Mouse (Mus musculus) layer of hippocampus, postnatal 25 days (tissue): Measurements from ENCODE around the gene Alk. TPM values are rescaled to one million over a fixed set of nuclear protein-coding genes. Genes with fewer than 3 reads are reported as not detected.
A peak's percentile ranks its signal among the peaks of the same experiment; 100 is the strongest.

Experiments used
- DNase-seq, 2 experiments: peaks; one replicate each; pipeline ENCODE4 v3.0.0; 2022; ENCODE audit warnings: mixed read lengths in 2 of 2, low spot score in 1 of 2; ENCODE audit errors: extremely low spot score in 1 of 2
- total RNA-seq, 2 experiments: library from RNA; stranded (reverse); gene quantifications; 2 replicates each; pipeline ENCODE4 v1.2.3; 2021

Alk gene
- total RNA-seq: 1 to 10 TPM; 5.8 to 6.1 TPM

GRCm38 (mm10) chr17:72604610-72604980, at the start of gene Alk:
Alk (minus strand) TSS chr17:72604627.
- DNase-seq: peak; percentile 68 to 75

DNA sequence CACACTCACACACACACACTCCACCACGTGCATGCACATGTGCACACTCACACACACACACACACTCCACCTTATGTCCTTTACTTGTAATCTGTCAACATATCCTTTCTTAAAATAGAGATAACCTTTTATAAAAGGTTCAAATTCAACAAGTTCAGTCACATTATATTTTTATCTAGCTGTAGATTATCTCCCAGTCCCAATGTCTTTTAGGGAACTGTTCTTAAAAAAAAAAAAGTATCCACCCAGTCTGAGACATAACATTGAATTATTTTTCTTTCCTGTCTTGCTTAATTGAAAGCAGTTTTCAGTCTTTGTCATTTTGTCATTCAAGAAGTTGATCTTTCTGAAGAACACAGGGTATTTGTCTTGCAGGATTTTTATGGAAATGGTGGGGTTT, 48.4 kb upstream of the Alk start:
- DNase-seq: no peak

DNA sequence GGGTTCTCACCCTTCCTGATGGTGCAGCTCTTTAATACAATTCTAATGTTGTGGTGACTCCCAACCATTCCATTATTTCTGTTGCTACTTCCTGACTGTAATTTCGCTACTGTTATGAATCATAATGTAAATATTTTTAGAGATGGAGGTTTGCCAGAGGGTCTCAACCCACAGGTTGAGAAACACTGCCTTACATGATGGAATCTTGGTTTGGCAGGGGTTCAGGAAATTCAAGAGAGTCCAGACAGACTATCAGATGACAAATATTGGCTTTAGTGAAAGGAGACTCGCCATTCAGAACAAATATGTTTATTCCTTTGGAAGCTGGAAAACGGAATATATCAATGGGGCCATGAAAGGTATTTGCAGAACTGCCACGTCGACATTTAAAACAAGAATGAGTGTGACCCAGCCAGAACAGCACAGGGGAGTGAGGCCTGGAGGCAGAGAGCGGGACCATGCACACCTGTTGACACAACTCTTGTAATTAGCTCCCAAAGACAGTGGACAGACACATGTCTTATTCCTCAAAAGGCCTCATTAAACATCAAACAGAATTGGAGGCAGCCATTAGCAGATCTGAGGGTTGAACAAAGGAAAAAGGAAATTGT, 44.3 kb upstream of the Alk start:
- DNase-seq: no peak

GRCm38 (mm10) chr17:72646167-72646566, 41.7 kb upstream of the Alk start:
- DNase-seq: no peak

- DNase-seq: no peak
Observed at GRCm38 (mm10) chr17:72640095-72640494, 35.7 kb upstream of the Alk start.

GRCm38 (mm10) chr17:72639400-72639799, 35.0 kb upstream of the Alk start:
- DNase-seq: no peak

DNA sequence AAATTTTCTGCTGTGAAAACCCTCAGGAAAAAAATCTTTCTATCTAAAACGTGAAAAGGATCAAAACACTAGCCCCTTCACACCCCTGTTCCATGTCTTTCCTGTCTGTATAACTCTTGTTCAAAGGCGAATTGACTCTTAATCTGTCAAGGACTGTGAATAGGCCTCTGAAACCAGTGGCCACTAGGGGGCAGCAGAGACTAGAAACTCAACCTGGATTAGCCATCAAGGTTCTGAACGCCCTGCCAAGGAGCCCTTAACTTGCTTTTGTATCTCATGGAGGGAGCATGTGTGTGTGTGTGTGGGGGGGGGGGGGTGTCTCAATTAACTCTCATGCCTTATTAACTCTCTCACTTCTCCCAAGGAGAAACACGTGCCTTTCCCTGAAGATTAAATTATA, 1.8 kb upstream of the Alk start:
- peak; percentile 87 to 100 for DNase-seq

GRCm38 (mm10) chr17:72603886-72604609, 379 bp downstream of the Alk start:
- no peak for DNase-seq

DNA sequence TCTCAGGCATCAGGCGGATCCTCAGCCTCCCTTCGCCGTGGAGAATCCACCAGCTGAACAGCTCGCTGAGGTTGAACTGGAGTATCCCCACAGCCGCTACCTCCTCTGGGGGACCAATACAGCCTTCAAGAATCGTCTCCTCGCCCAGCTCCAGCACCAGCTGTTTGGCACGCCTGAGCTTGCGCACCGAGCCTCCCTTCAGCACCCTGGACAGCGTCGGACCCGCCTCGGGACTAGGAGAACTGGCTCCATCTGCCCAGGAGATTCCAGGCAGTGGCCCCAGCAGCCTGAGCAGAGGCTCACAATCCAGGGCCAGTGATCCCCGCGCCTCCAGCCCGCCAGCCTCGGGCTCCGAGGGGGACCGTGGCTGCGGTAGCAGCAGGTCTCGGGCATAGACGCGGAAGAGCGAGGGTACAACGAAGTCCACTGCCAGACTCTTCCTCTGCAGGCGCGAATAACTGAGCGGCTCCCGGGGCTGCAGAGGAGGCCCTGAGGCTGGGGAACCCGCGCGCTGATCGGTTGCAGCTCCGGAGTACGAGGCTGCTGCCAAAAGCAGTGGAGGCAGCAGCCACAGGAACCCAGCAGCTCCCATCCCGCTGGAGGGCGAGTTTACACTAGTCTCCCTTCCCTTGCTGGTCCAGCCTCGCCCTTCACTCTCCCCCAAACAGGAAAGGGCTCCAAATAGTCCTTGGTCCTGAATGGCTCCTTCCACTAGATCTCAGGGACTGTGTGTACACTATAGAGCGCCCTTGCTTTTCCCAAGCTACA, 1.1 kb downstream of the Alk start:
- peak; percentile 40 to 64 for DNase-seq

DNA sequence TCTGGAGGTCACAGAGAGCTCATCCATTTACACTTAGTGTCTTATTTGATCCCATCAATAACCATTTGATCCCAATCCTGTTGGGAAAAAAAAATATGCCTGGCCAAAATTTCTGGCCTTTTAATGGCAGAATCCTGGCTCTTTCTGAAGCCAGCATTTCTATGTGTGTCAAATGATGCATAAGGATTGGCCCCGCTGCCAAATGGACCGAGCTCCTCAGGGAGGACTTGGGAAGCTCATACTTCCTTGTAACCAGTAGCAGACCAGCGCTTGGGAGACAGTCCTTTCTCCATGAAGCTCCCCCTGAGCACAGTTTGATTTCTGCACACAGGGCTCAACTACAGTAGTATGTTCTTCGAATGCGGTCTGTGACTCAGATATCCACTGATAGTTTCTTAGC, 3.6 kb downstream of the Alk start:
- DNase-seq: no peak

GRCm38 (mm10) chr17:72587671-72588070, 16.8 kb downstream of the Alk start:
- no peak for DNase-seq

- peak in 1 of 2 experiments; percentile 12 for DNase-seq
Observed at GRCm38 (mm10) chr17:72580142-72580541, 24.3 kb downstream of the Alk start.

DNA sequence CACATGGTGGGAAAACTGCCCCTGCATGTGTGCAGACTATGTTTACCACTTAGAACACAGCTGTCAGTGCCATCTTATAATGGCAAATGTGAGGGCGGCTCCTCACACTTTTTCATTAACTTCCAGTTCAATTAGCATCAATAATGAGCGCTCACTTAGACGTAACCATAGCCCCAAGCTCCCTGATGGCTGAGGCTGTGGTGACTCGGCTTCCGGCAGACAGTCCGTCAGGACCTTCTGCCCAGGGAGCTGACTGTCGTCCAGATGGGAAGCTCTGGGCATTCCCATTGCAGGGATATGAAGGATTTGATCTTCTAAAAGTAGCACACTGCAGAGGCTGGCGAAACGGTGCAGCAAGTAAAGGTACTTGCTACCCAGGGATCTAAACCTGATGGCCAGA, 25.1 kb downstream of the Alk start:
- no peak for DNase-seq

DNA sequence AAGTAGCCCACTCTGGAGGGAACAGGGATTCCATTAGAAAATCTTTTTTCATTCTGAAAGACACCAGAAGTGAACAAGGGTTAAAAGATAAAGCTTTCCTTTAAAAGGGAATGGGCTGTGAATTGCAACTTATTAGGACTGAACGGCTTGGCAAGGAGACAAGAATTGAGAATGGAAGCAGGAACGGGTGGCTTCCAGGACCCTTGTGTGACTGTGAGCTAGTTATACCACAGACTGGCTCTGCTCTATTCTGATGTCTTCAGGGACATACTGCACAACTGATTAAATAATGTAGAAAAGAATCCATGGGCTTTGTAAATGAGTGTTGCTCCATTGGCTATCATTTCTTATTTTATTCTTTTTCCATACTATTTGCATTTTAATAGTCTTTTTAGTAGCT, 33.0 kb downstream of the Alk start:
- no peak for DNase-seq

GRCm38 (mm10) chr17:72569491-72569890, 34.9 kb downstream of the Alk start:
- no peak for DNase-seq

DNA sequence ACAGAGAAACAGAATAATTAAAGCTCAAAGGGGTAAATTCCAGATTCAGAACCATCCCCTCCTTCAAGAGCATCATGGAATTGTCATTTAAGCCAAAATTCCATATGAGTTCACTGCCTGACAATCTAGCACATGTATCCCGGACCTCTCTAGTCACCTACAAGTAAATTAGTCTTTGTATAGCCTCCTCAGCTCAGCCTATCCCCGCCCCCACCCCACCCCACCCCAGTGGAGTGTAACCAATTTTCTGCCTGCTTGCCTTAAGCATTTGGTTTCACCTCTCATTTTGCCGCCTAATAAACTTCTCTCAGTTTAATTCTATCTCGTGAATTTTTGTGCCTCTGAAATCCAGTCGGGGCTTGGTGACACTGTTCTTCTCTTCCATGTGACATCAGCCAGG, 41.0 kb downstream of the Alk start:
- DNase-seq: no peak

GRCm38 (mm10) chr17:72561471-72561870, 43.0 kb downstream of the Alk start:
- DNase-seq: no peak

- DNase-seq: no peak
Observed at GRCm38 (mm10) chr17:72560771-72561170, 43.7 kb downstream of the Alk start.

DNA sequence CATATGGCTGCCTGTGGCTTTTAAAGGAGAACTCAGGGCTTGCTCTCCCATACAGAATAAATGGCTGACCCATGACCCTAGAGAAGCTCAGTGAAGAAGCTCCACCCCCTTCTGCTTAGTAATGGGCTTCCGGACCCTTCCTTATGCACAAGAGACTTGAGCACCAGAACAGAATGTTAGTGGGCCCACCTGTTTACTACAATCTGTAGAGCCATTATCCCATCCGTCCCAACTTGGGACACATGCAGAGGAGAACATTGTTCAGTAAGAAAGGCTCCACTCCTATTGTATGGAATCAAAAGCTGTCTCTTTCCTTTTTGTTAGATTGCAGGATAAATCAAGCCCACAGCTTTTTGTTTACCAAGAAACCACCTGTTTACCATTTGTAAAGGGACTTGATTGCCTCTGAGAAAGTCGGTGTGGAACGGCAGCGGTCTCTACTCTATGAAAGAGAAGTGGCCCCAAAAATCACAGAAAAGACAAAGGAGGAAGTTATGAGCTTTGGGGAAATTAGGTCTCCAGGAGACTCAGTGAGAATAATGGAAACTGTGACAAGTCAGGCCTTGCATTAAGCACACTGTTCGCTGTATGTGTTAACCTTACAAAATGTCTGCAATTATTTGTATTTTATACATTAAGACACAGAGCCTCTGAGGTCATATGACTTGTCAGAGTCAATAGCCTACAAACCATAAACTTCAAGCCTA, 47.2 kb downstream of the Alk start:
- DNase-seq: no peak

DNA sequence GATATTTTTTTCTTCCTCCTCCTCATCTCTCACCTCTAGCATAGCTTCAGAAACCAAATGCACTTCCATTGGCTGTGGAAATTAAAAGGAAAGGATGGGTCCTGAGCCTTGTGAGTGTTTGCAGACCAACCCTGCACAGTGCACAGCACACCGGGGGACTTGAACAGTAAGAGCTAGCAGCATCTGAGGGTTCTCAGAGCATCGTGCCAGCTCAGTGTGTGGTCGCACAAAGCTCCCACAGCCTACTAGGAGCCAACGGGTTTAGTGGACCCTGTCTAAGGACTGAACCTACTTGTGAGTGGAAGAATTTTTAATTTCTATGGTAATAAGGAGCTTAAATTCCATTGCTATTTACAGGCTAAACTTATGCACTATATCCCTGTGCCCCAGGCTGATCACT, 58.2 kb downstream of the Alk start:
- DNase-seq: no peak

GRCm38 (mm10) chr17:72535304-72535703, 69.1 kb downstream of the Alk start:
- DNase-seq: no peak
